Mouse (Mus musculus): ENCODE data around the gene Ralgapa2. TPM values are rescaled to one million over a fixed set of nuclear protein-coding genes. Genes with fewer than 3 reads are reported as not detected.

Gene Ralgapa2
- polyA plus RNA-seq, 1 experiment = 2.3 TPM

GRCm38 (mm10) chr2:146197947-146198346, 314.2 kb downstream of the Ralgapa2 start:
- Histone ChIP-seq H3K79me3 (ENCODE audit: low read depth) (no peaks in the 10 kb centered on the region), H3K79me2 (ENCODE audit: control insufficient read depth, insufficient read depth) (no peaks in the 10 kb centered on the region), H3ac (ENCODE audit: control insufficient read depth, insufficient read length, low read depth) (no peak overlapping the region), H3K27me3 (ENCODE audit: control insufficient read depth, insufficient read depth, insufficient read length) (peaks cover 7% of the 10 kb centered on the region), H3K4me3 (ENCODE audit: insufficient read depth, poor library complexity, severe bottlenecking) (no peak overlapping the region), H3K36me3 (ENCODE audit: control insufficient read depth, insufficient read depth) (no peaks in the 10 kb centered on the region)
- TF ChIP-seq MYOD1 (IDR thresholded peaks at IDR 0.05; ENCODE audit: control insufficient read depth, insufficient read length, low read depth) (no peak), MYOG (IDR thresholded peaks at IDR 0.05; ENCODE audit: control insufficient read depth, extremely low read depth, insufficient read length) (no peak), CEBPB (IDR thresholded peaks at IDR 0.05; ENCODE audit: low read depth) (no peak), CTCF (IDR thresholded peaks at IDR 0.05; ENCODE audit: control insufficient read depth, insufficient read depth, insufficient read length) (no peak), FOSL1 (IDR thresholded peaks at IDR 0.05; ENCODE audit: insufficient read depth, low read length, poor library complexity, severe bottlenecking) (no peak), MAX (IDR thresholded peaks at IDR 0.05) (no peak), USF1 (IDR thresholded peaks at IDR 0.05; ENCODE audit: low read depth) (no peak)

- Histone ChIP-seq H3K4me3 (ENCODE audit: insufficient read depth, poor library complexity, severe bottlenecking) (no peak overlapping the region), H3K79me3 (ENCODE audit: low read depth) (no peaks in the 10 kb centered on the region), H3ac (ENCODE audit: control insufficient read depth, insufficient read length, low read depth) (no peak overlapping the region), H3K27me3 (ENCODE audit: control insufficient read depth, insufficient read depth, insufficient read length) (peaks cover 4% of the 10 kb centered on the region), H3K36me3 (ENCODE audit: control insufficient read depth, insufficient read depth) (no peaks in the 10 kb centered on the region), H3K79me2 (ENCODE audit: control insufficient read depth, insufficient read depth) (no peaks in the 10 kb centered on the region)
- TF ChIP-seq MYOD1 (IDR thresholded peaks at IDR 0.05; ENCODE audit: control insufficient read depth, insufficient read length, low read depth) (no peak), CTCF (IDR thresholded peaks at IDR 0.05; ENCODE audit: control insufficient read depth, insufficient read depth, insufficient read length) (no peak), FOSL1 (IDR thresholded peaks at IDR 0.05; ENCODE audit: insufficient read depth, low read length, poor library complexity, severe bottlenecking) (no peak), USF1 (IDR thresholded peaks at IDR 0.05; ENCODE audit: low read depth) (no peak), CEBPB (IDR thresholded peaks at IDR 0.05; ENCODE audit: low read depth) (no peak), MAX (IDR thresholded peaks at IDR 0.05) (no peak), MYOG (IDR thresholded peaks at IDR 0.05; ENCODE audit: control insufficient read depth, extremely low read depth, insufficient read length) (no peak)
Measured at GRCm38 (mm10) chr2:146196126-146196525, 316.0 kb downstream of the Ralgapa2 start.
